Mouse (Mus musculus): ENCODE measurements at regions not wholly inside any gene's neighbourhood (a gene's known extent, or its start where the extent isn't known, plus 50 kb on each side); places are given as distances from the start of the nearest gene placed in this dataset.
A peak's percentile ranks its signal among the peaks of the same experiment; 100 is the strongest.

DNA sequence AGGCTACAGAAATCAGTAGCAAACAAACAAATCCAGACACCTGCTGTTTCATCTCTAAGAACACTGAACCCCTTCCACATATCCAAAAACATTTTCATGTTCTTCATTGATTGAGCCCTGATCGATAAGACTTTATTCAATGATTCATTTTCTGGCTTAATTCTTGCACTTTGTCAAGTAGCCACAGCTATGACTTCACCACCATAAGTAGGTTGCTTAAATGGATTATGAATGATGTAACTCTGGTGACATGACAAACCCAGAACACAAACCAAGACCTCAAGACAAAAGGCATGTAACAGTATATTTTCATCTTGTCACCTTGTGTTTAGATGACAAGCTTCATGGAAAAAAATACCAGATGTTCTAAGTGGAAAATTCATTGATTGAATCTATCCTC, 123.1 kb upstream of the Cd180 start:
- no peak overlapping the region for H3K4me3 ChIP-seq (replicated peaks)
- WGBS: 87% methylated on average over 1 of the region's 1 CpGs
- no peak overlapping the region for H3K4me2 ChIP-seq
- no peak for ATAC-seq (ENCODE audit: insufficient read depth, low FRiP score, low read depth)
- no peaks in the 10 kb centered on the region for H3K27me3 ChIP-seq (replicated peaks)
- H3K9ac ChIP-seq: no peak overlapping the region
- no peak overlapping the region for H3K27ac ChIP-seq
- H3K9me3 ChIP-seq: no peaks in the 10 kb centered on the region
- no peaks in the 10 kb centered on the region for H3K4me1 ChIP-seq
- no peaks in the 10 kb centered on the region for H3K36me3 ChIP-seq

DNA sequence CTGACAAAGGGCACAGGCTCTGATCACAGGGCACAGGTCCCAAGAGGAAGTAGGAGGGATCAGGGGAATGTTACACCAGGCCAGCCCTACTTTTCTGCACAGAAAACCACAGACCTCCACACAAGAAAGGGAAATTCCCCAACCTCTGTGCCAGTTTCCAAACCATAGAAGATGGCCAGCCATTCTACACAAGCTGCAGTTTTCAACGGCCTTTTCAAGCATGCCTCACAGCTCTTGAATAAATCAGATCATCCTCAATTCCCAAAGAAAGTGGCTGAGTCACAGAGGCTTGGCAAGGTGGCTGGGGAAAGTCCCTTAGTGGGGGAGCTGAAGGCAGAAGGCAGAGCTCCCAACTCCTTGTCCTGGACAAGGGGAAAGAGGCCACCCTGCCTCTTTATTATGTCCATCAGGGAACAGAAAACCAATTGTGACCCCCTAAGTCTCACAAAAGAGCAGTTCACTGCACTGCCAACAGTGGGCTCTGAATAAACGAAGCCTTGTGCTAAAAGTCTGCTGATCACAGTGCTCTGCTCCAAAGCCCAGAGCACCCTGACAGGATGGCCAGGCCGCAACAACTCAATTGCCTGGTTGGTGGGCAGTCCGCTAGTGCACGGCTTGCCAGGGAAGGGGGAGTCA, 120.0 kb upstream of the Cd180 start:
- Histone ChIP-seq H3K36me3 (no peaks in the 10 kb centered on the region), H3K27me3 (replicated peaks) (no peaks in the 10 kb centered on the region), H3K9ac (no peak overlapping the region), H3K9me3 (no peaks in the 10 kb centered on the region), H3K4me2 (no peak overlapping the region), H3K4me1 (no peaks in the 10 kb centered on the region), H3K4me3 (replicated peaks) (no peak overlapping the region), H3K27ac (no peak overlapping the region; the same call in 1 of the 2 replicates)
- no peak for ATAC-seq (ENCODE audit: insufficient read depth, low FRiP score, low read depth)
- WGBS: 78% methylated on average over 5 of the region's 5 CpGs

DNA sequence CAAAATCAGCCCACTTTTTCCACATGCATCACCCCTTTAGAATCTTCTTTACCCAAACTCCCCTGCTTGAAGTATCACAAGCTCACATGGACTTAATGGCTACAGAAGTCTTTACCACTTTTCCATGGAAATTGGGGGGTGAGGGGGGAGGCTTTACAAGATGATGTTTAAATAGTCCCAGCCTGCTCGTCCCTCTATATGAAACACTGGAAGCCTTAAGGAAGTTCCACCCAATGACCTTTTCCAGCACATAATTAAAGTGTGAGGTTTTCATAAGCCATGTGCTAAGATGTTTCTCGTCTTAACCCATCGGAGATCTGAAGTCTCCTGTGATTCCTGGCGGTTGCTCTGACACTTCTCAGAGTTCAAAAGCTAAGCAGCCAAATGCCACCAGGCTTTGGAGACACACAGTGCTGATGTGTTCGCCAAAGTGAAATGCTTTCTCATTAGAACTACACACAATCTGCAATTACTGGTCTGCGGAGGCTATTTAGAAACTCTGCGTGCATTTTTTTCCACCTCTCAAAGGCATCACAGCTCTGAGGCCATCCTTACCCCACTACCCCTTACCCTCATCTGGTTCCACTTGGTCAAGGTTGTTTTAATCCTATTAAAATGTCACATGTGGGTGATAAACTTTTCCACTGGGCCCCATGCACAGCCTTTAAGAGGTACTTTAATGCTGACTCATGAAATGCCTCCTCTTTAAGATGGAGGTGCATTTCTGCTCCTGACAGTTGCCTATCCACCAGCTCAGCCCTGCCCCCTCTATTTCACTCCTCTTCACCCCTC, 116.3 kb upstream of the Cd180 start:
- Histone ChIP-seq H3K4me2 (no peak overlapping the region), H3K4me3 (replicated peaks) (no peak overlapping the region), H3K9me3 (no peaks in the 10 kb centered on the region), H3K27me3 (replicated peaks) (no peaks in the 10 kb centered on the region), H3K36me3 (no peaks in the 10 kb centered on the region), H3K9ac (no peak overlapping the region), H3K4me1 (no peaks in the 10 kb centered on the region), H3K27ac (no peak overlapping the region)
- ATAC-seq (ENCODE audit: insufficient read depth, low FRiP score, low read depth): no peak
- WGBS: 70% methylated on average over 7 of the region's 7 CpGs

DNA sequence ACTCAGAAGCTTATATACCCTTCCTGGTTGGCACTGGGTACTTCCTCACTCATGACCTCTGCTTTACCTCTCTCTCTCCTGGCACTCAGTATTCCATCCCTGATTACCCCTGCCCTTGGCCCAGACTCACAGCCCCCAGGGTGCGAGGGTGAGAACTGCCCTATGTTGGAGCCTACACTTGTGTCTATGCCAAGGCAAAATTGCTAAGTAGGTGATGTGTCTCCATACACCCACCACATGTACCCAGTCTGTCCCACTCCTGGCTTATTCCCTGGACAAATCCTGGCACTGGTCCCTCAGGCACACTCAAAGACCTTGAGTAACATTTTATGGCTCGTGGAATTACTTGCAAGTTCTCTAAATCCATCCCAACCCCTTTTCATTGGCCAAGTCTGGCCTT, 114.5 kb upstream of the Cd180 start:
- 76% methylated on average over 2 of the region's 2 CpGs for WGBS

DNA sequence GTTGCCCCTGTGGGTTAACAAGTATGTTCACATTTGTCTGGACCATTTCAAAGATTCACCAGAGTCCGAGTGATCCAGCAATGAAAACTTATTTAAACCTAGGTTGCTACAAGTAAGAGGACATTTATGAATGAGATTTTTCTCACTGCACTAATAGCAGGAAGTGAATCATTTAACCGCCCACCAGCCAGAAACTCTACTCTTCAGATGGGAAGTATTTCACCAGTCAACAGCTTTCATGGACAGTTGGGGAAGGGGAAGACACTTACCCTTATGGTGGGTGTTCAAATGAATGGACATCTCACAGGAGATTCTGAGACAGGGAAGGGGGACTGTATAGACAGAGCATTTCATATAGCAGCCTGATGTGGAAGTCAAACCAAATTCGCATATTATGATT, 113.7 kb upstream of the Cd180 start:
- H3K4me2 ChIP-seq: no peak overlapping the region
- no peak overlapping the region for H3K4me3 ChIP-seq (replicated peaks)
- WGBS: 83% methylated on average over 3 of the region's 3 CpGs
- H3K27ac ChIP-seq: no peak overlapping the region
- H3K4me1 ChIP-seq: no peaks in the 10 kb centered on the region; the same call in 1 of the 2 replicates
- no peaks in the 10 kb centered on the region for H3K36me3 ChIP-seq
- H3K9me3 ChIP-seq: no peaks in the 10 kb centered on the region
- no peaks in the 10 kb centered on the region for H3K27me3 ChIP-seq (replicated peaks)
- H3K9ac ChIP-seq: no peak overlapping the region
- no peak for ATAC-seq (ENCODE audit: insufficient read depth, low FRiP score, low read depth)

More for the DNA sequence above, 114.5 kb upstream of the Cd180 start:
- H3K9me3 ChIP-seq: no peaks in the 10 kb centered on the region
- no peak overlapping the region for H3K4me3 ChIP-seq (replicated peaks)
- no peaks in the 10 kb centered on the region for H3K36me3 ChIP-seq
- H3K4me1 ChIP-seq: no peaks in the 10 kb centered on the region; the same call in 1 of the 2 replicates
- no peak for ATAC-seq (ENCODE audit: insufficient read depth, low FRiP score, low read depth)
- H3K9ac ChIP-seq: no peak overlapping the region
- no peak overlapping the region for H3K4me2 ChIP-seq
- H3K27ac ChIP-seq: no peak overlapping the region
- no peaks in the 10 kb centered on the region for H3K27me3 ChIP-seq (replicated peaks)

DNA sequence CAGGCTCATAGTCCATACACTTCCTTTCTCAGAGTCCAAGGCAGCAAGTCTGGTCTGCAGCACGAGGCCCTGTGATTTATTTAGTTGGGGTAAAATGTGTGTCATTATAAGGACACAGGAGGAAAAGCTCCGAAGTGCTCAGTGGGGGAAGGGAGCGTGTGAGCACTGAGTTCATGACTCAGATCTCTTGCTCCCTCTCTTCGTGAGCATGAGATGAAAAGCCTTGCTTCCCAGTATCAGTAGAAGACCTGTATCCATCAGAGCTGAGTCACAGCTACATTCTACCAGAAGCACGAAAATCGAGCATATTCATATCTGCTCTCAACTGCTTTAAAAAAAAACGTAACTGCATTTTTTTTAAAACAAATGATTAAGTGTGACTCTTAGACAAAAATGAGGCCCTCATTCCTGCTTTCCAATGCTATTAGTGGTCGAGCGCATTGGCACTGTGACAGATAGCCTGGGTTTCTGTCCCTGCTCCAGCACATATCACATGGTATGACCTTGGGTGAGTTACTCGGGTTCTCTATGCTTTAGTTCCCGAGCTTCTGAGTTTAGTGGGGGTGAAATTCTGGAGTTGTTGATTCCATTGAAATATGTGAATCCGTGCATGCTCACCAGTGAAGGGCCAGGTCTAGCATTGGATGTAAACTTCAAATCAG, 109.2 kb upstream of the Cd180 start:
- Histone ChIP-seq H3K4me3 (replicated peaks) (no peak overlapping the region), H3K9me3 (no peaks in the 10 kb centered on the region), H3K27me3 (replicated peaks) (no peaks in the 10 kb centered on the region), H3K27ac (peak overlapping the region; percentile 21; the same call in 1 of the 2 replicates), H3K4me1 (peaks cover 4% of the 10 kb centered on the region; the same call in 1 of the 2 replicates), H3K36me3 (no peaks in the 10 kb centered on the region), H3K4me2 (no peak overlapping the region), H3K9ac (no peak overlapping the region)
- WGBS: 38% methylated on average over 12 of the region's 12 CpGs
- no peak; the same call in 1 of the 2 replicates for ATAC-seq (ENCODE audit: insufficient read depth, low FRiP score, low read depth)

DNA sequence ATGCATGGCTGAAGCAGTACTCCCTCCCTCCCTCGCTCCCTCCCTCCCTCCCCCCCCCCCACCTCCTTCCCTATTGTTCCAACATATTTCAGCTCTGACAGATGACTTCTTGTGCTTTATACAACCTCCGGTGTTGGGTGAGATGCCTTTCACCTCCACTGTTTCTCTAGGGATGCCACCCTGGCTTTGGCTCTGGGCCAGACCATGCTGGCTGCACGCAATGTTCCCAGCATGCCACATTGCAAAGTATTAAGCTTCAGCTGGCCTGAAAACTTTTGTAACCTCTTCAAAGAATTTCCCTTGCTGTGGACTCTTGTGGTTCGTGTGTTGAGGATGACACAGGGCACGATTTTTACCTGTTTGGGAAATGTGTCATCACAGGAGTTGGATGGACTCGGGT, 107.1 kb upstream of the Cd180 start:
- Histone ChIP-seq H3K9me3 (no peaks in the 10 kb centered on the region), H3K4me1 (peaks cover 20% of the 10 kb centered on the region; the same call in 1 of the 2 replicates), H3K4me2 (no peak overlapping the region), H3K9ac (no peak overlapping the region), H3K4me3 (replicated peaks) (no peak overlapping the region), H3K36me3 (no peaks in the 10 kb centered on the region), H3K27me3 (replicated peaks) (no peaks in the 10 kb centered on the region), H3K27ac (no peak overlapping the region)
- WGBS: 67% methylated on average over 6 of the region's 6 CpGs
- ATAC-seq (ENCODE audit: insufficient read depth, low FRiP score, low read depth): no peak

DNA sequence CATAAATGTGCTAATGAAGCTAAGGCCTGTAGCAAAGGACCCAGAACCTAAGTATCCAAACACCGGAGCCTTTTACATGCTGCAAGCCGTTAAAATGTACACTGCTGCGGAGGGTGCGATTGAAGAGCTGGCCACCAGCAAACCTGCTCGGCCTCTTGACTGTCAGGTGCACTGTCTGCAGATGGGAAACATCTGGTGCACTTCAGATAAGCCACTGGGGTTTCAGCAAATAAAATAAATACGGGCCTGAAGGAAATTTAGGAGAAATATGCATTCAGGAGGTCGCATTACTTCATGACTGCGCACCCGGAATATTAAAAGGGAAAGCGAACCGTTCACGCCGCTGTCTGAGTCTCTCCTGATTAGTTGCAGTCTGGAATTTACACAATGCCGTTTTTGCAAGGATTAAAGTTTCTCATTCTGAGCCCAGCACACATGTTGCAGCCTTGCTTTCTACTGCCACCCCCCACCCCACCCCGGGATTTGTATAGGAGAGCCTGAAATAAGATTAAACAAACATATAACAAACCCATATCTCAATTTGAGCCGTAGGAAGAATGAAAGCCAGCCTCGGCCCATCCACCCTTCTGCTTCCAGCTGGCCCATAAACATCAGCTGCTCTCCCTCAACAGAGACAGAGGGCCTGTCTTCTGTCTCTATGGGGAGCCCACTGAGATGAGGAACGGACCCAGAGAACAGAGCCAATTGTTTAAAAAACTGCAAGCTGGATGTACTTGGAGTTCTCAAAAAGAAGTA, 103.5 kb upstream of the Cd180 start:
- WGBS: 16% methylated on average over 18 of the region's 18 CpGs
- Histone ChIP-seq H3K27ac (peak overlapping the region; percentile 83), H3K4me3 (replicated peaks) (no peak overlapping the region), H3K4me1 (peaks cover 31% of the 10 kb centered on the region), H3K9me3 (no peaks in the 10 kb centered on the region), H3K4me2 (peak overlapping the region; percentile 27; the same call in 1 of the 2 replicates), H3K9ac (no peak overlapping the region), H3K27me3 (replicated peaks) (no peaks in the 10 kb centered on the region), H3K36me3 (no peaks in the 10 kb centered on the region)
- peak; percentile 77; the same call in 1 of the 2 replicates for ATAC-seq (ENCODE audit: insufficient read depth, low FRiP score, low read depth)

DNA sequence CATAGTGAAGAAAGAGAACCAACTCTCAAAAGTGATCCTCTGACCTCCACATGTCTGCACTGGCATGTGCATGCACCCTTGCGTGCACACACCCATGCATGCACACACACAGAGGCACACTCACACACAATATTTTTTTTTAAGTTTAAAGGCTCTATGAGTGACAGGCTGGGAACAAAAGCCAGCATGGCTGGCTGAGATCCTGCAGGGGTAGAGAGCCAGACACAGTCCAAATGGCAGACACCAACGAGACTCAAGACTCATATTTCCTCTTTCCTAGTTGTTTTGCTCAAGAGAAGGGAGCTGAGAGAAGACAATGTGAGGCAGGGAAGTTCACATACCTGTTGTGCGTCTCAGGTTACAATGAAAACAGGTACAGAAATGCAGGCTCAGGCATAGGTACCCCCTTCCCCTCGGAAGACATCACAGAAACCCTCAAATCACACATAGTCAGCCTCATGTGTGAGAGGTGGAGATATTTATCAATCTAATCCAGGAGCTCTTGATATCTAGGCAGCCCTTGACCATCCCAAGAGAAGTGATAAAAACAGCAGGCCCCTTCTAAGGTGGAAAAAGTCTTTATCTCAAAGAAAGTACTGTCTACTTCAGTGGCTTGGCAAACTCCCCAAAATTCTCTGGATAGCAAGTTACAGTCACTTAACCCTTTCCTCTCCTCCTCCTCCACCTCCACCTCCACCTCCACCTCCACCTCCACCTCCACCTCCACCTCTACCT, 101.4 kb upstream of the Cd180 start:
- ATAC-seq (ENCODE audit: insufficient read depth, low FRiP score, low read depth): no peak
- no peaks in the 10 kb centered on the region for H3K36me3 ChIP-seq
- no peak overlapping the region; the same call in 1 of the 2 replicates for H3K27ac ChIP-seq
- no peaks in the 10 kb centered on the region for H3K9me3 ChIP-seq
- 72% methylated on average over 4 of the region's 4 CpGs for WGBS
- H3K4me1 ChIP-seq: peaks cover 31% of the 10 kb centered on the region
- H3K9ac ChIP-seq: no peak overlapping the region
- H3K4me2 ChIP-seq: no peak overlapping the region
- H3K27me3 ChIP-seq (replicated peaks): no peaks in the 10 kb centered on the region
- no peak overlapping the region for H3K4me3 ChIP-seq (replicated peaks)

DNA sequence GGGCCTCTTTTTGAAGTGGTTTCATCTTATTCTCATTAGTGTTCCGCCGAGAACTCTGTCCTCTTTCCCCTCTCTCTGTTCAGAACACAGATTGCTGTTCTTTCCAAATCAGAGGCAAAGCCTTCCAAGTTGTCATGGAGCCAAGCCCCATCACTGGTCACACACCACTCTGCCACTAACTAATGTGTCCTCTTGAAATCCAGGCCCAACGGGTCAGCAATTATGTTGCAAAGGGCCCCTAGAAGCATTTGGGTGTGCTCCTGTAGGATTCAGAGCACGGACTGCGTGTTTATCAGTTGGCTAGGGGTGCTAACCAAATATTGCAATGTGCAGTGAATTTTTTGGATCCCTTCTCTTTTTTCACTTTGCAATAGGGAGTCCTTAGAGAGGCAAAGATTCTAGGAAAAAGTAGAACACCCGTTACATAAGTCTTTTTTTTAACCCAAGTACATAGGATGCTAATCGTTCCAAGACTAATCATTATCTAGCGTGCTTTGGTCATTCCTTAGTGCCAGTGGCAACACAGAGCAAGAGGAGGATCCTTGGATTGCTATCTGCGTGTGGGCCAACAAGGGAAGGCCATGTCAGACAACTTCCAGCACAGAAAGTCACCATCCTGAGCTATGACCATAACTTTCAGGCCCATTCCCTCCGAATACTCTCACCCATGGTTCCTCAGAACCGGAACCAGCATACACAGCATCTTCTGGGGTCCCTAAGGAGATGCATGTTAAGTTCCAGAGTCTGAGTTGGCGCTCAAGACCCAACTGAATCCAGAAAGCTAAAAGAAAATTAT, 99.8 kb upstream of the Cd180 start:
- no peak overlapping the region for H3K4me3 ChIP-seq (replicated peaks)
- no peaks in the 10 kb centered on the region for H3K27me3 ChIP-seq (replicated peaks)
- H3K9ac ChIP-seq: no peak overlapping the region
- peaks cover 31% of the 10 kb centered on the region for H3K4me1 ChIP-seq
- peak overlapping the region; percentile 54; the same call in 1 of the 2 replicates for H3K27ac ChIP-seq
- no peak for ATAC-seq (ENCODE audit: insufficient read depth, low FRiP score, low read depth)
- no peaks in the 10 kb centered on the region for H3K9me3 ChIP-seq
- H3K36me3 ChIP-seq: no peaks in the 10 kb centered on the region
- WGBS: 78% methylated on average over 12 of the region's 12 CpGs
- no peak overlapping the region for H3K4me2 ChIP-seq
